Mouse (Mus musculus) ovary, postnatal 10 days (tissue): ENCODE data around the gene Itgb3bp.

Experiments
- DNase-seq: peaks from one replicate; pipeline ENCODE4 v3.0.0; 2022; ENCODE audit warnings: low spot score

The Itgb3bp gene

GRCm38 (mm10) chr4:99929613-99930517, at the start of gene Itgb3bp:
Gene Itgb3bp (minus strand): TSS chr4:99929813.
- DNase-seq = peak; percentile 56

DNA sequence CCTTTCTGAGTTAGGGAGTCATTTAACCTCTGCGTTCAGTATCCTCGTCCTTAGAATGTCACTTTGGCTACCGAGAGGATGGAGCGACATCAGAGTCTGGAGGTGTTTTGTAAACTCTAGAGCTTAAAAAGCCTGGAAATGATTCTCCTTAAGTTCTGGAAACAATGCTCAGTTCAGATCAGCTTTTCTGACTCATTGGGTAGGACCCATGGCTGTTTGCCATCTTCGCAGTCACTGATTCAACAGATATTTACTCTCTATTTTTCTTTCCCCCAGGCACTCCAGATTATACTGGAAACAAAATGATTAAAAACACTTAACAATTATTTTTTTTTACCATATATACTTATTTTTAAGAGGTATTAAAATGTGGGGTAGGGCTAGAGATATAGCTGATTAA, 49.7 kb upstream of the Itgb3bp start:
- no peak for DNase-seq

DNA sequence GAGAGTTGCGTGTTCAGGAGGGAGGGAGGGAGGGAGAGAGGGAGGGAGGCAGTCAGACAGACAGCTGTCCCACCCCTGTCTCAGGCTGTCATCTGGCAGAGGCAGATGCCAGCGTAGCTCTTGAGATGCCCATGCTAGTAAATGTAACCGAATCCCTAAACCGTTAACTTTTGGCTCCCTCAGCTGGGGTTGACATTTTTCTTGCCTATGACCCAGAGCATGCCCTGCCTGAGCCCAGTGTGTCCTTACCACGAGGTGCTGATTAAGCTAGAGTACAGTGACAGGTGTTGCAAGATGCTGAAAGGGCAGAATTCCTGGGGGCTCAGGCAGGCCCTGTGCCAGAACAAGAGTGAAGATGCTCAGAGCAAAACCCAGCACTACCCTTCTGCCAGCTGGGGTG, 44.8 kb upstream of the Itgb3bp start:
- DNase-seq = no peak

DNA sequence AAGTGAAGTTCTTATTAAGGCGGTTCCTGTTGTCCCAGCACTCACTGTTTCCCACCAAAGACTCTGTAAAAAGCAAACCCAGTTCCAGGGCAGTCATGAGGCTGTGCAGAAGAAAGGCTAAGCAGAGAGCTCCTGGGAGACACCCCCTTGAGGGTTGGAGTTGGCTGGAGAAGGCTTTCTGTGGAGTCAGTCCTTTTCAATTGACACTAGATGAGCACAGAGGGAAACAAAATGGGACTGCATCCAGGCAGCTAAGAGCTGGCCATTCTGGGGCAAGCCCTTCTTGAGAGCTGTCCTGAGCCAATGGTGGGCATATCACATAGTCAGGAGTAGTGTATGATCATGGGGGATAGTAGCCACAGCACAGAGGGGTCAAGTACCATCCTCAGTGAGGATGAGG, 44.3 kb upstream of the Itgb3bp start:
- DNase-seq = no peak

- no peak for DNase-seq
Measured at GRCm38 (mm10) chr4:99972886-99973285, 43.3 kb upstream of the Itgb3bp start.

DNA sequence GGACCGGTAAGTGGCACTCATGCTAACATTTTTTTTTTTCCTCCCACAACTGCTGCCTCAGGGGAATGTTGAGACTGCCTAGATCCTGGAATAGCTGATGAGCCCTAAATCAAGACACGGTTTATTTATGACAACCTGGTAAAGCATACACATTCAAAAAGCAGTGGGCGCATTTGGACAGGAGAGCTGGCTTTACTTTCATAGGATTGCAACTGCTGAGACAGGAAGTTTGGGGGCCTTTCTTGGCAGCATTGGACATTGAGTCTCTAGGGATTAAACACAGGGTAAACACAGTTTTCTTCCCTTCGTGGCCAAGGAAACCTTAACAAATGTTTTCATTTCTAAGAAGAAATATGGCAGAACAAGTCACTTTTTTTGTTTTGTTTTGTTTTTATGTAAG, 40.5 kb upstream of the Itgb3bp start:
- DNase-seq = no peak

DNA sequence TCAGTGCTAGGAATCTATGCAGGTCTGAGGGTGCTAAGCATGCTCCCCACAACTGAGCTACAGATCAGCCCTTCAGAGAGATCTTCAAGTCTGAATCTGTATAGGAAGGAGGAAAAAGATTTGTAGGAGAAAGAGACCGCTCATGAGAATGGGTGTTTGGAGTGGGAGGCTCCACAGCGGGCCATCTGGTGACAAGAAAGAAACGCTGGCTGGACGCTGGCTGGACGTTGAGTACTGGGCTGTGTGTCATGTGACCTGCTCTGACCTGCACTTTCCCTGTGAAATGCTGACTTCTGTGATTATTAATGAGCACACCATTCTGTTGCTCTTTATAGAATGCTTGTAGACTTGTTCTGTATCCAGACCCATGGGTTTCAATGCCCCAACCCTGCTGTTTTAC, 39.7 kb upstream of the Itgb3bp start:
- no peak for DNase-seq

DNA sequence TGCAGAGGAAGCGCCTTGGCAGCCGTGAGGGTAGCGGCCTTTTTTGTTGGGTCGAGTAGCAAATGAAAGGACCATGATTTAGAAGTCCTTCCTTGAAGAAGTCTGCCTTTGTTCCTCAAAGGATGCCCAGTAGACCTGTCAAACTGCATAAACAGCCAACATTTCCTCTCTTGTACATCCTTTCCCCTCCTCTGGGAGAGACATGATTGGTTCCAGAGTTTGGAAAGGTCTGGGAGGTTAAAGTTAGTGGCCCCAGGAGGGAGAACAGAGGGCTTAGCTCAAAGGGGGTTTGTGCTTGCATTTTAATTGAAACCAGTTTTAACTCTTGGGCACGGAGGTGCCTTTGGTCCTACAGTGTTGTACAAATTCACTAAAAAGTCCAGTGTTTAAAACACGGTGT, 36.9 kb upstream of the Itgb3bp start:
- DNase-seq = no peak

GRCm38 (mm10) chr4:99959308-99959707, 29.7 kb upstream of the Itgb3bp start:
- DNase-seq = no peak

DNA sequence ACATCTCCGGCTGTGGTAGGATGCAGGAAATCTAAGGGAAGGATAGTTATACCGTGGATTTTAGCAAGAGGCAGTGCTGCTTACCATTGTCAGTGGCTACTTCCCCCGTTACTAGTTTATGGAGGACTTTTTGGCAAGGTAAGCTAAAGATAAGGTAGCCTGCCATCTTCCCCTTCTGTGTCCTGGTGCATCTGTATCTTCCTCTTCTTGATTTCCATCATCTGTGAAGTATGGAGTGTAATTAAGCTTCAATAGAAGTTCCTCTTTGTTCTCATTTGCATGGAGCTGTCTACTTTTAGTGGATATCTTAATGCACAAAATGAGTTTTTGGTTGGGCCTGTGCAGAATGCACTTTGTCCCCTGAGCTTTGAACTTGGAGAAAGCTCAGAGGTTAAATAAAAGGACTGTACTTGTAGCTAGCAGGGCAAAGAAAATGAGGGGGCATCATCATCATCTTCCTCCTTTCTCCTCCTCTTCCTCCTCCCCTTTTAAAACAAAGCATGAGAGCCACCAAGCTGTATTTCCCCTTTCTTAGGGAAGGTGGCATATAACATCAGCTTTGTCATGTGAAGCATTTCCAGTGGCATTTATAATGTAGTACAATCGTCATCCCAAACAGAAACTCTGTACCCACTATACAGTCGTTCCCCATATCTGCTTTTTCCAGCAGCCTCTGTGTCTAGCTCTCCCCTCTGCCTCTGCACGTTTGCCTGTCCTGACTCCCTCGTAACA, 28.6 kb upstream of the Itgb3bp start:
- no peak for DNase-seq

DNA sequence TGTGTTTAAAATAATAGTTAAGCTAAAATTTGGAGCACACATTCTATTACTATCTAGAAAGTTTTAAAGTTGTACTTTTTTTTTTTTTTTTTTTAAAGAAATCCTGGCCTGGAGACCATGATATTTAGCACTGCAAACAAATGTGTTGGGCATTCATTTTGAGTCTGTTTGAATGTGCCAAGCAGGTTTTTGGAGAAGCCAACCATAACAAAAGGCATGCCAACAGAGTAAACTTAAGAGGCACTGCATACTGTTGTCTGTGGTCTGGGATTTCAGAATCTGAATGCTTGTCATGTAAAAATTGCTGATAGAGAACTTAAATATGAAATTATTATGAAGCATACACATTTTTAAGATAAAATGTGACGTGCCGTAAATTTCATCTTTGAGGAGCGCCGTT, 27.6 kb upstream of the Itgb3bp start:
- DNase-seq = no peak

GRCm38 (mm10) chr4:99955396-99955795, 25.8 kb upstream of the Itgb3bp start:
- no peak for DNase-seq

GRCm38 (mm10) chr4:99953904-99954303, 24.3 kb upstream of the Itgb3bp start:
- no peak for DNase-seq

- no peak for DNase-seq
Measured at GRCm38 (mm10) chr4:99947896-99948295, 18.3 kb upstream of the Itgb3bp start.

GRCm38 (mm10) chr4:99947192-99947591, 17.6 kb upstream of the Itgb3bp start:
- DNase-seq = no peak

DNA sequence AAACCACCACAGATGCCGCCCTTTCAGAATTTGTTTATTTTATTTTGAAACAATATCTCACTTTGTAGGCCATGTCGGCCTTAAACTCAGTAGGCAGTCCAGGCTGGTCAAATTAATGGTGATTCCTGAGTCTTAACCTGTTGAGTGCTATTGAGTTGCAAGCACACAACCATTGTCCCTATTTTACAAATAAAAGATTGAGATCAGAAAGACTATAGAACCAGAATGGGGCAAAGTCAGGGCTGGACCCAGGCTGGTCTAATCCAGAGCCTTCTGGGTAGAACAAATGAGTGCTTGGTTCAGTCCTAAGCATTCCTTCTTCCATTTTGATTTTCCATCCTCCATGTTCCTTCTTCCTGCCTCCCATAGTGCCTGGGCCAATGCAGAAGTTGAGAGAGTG, 16.9 kb upstream of the Itgb3bp start:
- no peak for DNase-seq

DNA sequence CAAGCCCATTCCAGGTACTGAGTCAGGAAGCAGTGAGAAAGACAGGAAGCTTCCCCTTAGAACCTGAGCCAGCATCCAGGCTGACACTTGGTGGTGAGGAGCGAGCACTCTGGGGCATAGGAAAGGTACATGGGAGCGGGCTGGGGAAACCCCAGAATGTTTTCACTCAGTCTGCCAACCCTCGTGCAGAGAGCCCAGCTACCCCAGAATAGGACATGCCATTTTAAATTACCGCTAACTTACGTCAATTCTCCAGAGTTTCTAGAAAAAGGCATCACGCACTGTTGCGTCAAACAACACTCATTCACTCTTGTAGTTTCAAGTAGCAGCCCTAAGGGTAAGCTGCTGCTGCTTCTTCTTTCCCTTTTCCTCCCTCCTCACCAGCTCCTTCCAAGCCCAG, 15.4 kb upstream of the Itgb3bp start:
- DNase-seq = no peak

- no peak for DNase-seq
Measured at GRCm38 (mm10) chr4:99944606-99945005, 15.0 kb upstream of the Itgb3bp start.

GRCm38 (mm10) chr4:99941655-99942414, 12.2 kb upstream of the Itgb3bp start:
- DNase-seq = no peak

- no peak for DNase-seq
Measured at GRCm38 (mm10) chr4:99939711-99940505, 10.3 kb upstream of the Itgb3bp start.

- DNase-seq = no peak
Measured at GRCm38 (mm10) chr4:99936278-99936677, 6.7 kb upstream of the Itgb3bp start.

DNA sequence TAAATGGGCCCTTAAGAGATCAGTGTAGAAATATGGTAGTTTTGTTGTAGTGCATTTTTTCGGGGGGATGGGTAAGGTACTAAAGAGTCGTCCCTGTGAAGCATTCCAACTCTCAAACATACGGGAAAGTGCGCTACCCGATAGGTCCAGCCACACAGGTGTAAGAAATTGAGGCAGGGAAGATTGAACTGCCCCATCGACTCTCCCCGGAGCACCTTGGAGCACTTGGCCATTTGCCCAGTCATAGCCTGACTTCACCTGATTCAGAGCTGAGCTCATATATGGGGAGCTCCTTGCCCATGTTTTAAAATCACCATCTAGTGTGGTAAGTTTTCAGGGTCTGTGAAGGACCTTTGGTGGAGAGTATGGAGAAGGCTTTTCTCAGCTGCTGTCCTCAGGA, 5.2 kb upstream of the Itgb3bp start:
- DNase-seq = no peak
